Mouse (Mus musculus) activated CD4-positive, CD25-positive, alpha-beta regulatory T cell (primary cell): Measurements from ENCODE around the gene Nlrc3. TPM values are rescaled to one million over a fixed set of nuclear protein-coding genes. Genes with fewer than 3 reads are reported as not detected.

Experiments used
- polyA plus RNA-seq, 2 experiments: library from polyadenylated mRNA; unstranded; fragments of 100-300 nt; shearing (Covaris generic); gene quantifications; one replicate each; pipeline ENCODE4 v1.2.1; 2017

Gene Nlrc3
- 10 to 100 TPM; 62.3 to 62.9 TPM for polyA plus RNA-seq

GRCm38 (mm10) chr16:3976251-3976671, at the start of gene Nlrc3:
Gene Nlrc3, minus strand, starts transcription at chr16:3976632.

GRCm38 (mm10) chr16:4003489-4004398, 27.3 kb upstream of the Nlrc3 start, which contains the start of gene Slx4:
Gene Slx4, minus strand, starts transcription at chr16:4003770.

GRCm38 (mm10) chr16:3908537-3909111, 67.8 kb downstream of the Nlrc3 start, which contains the start of the genes 1700037C18Rik and Cluap1:
Gene 1700037C18Rik, minus strand, starts transcription at chr16:3908689.
Gene Cluap1, plus strand, starts transcription at chr16:3908801.

Other genes with a start within 250 kb of the Nlrc3 start
- gene Zfp263, start 232.5 kb downstream of the Nlrc3 start, polyA plus RNA-seq: 10 to 100 TPM; 49.4 to 86.0 TPM
- under 1 TPM in 1 of 2 experiments, not detected in 1; 0.34 TPM for gene Olfr15, start 145.8 kb downstream of the Nlrc3 start, polyA plus RNA-seq
- under 1 TPM; 0.26 to 0.76 TPM for gene Zfp174, start 129.4 kb downstream of the Nlrc3 start, polyA plus RNA-seq
- gene Naa60, start 104.3 kb downstream of the Nlrc3 start, polyA plus RNA-seq: 100 to 1,000 TPM; 119 to 143 TPM
- gene Zfp597, start 92.1 kb downstream of the Nlrc3 start, polyA plus RNA-seq: 10 to 100 TPM; 13.1 TPM
- gene Gm20695, start 92.0 kb downstream of the Nlrc3 start, polyA plus RNA-seq: under 1 TPM; 0.52 to 0.99 TPM
- 10 to 100 TPM in 1 of 2 experiments, 1 to 10 TPM in 1; 7.5 to 13.9 TPM for gene 1700037C18Rik, start 67.9 kb downstream of the Nlrc3 start, polyA plus RNA-seq
- gene Cluap1, start 67.8 kb downstream of the Nlrc3 start, polyA plus RNA-seq: 10 to 100 TPM; 28.7 to 35.2 TPM
- 10 to 100 TPM; 23.3 to 28.5 TPM for gene Slx4, start 27.1 kb upstream of the Nlrc3 start, polyA plus RNA-seq
- 1 to 10 TPM; 3.0 to 3.9 TPM for gene Dnase1, start 60.3 kb upstream of the Nlrc3 start, polyA plus RNA-seq
- gene Trap1, start 101.2 kb upstream of the Nlrc3 start, polyA plus RNA-seq: 10 to 100 TPM; 55.3 to 62.9 TPM
- gene Crebbp, start 237.4 kb upstream of the Nlrc3 start, polyA plus RNA-seq: 10 to 100 TPM; 25.5 to 31.7 TPM